Mouse (Mus musculus) lung, embryonic 16.5 days (tissue): Measurements from ENCODE around the gene Rex1bd. TPM values are rescaled to one million over a fixed set of nuclear protein-coding genes. Genes with fewer than 3 reads are reported as not detected.
A peak's percentile ranks its signal among the peaks of the same experiment; 100 is the strongest.

ENCODE experiments used
- ATAC-seq: fragments of 200-750 bp; cut with Nextera tagmentation; 2 replicates; pipeline ENCODE4 v1.8.0; 2017; ENCODE audit warnings: low read depth, mild to moderate bottlenecking, moderate library complexity
- H3K27ac ChIP-seq: fragments of 300-500 bp; sonication (generic); 2 replicates; pipeline ENCODE4 v1.5.1; 2014; ENCODE audit warnings: mild to moderate bottlenecking, control low read depth, low read length
- H3K27me3 ChIP-seq: fragments of 300-500 bp; sonication (generic); 2 replicates; pipeline ENCODE4 v1.6.1; 2014; ENCODE audit warnings: low read depth, low read length, mixed read lengths; ENCODE audit not compliant: control insufficient read depth, insufficient read depth
- H3K36me3 ChIP-seq: fragments of 300-500 bp; sonication (generic); 2 replicates; pipeline ENCODE4 v1.6.1; 2014; ENCODE audit warnings: low read length; ENCODE audit not compliant: control insufficient read depth, insufficient read depth
- H3K4me1 ChIP-seq: fragments of 300-500 bp; sonication (generic); replicated peaks from 2 replicates; pipeline ENCODE4 v1.6.1; 2014; ENCODE audit warnings: low read length, mixed read lengths; ENCODE audit not compliant: control insufficient read depth, insufficient read depth
- H3K4me2 ChIP-seq: fragments of 300-500 bp; sonication (generic); 2 replicates; pipeline ENCODE4 v1.6.1; 2014; ENCODE audit warnings: low read depth, low read length, control low read depth
- H3K4me3 ChIP-seq: fragments of 300-500 bp; sonication (generic); 2 replicates; pipeline ENCODE4 v1.5.1; 2014; ENCODE audit warnings: mild to moderate bottlenecking, low read length, control low read depth
- H3K9ac ChIP-seq: fragments of 300-500 bp; sonication (generic); 2 replicates; pipeline ENCODE4 v1.6.1; 2014; ENCODE audit warnings: low read length, control low read depth
- H3K9me3 ChIP-seq: fragments of 300-500 bp; sonication (generic); 2 replicates; pipeline ENCODE4 v1.6.1; 2016; ENCODE audit warnings: low read length; ENCODE audit not compliant: control insufficient read depth
- WGBS: fragments of 180-500 bp; shearing (Covaris S2); extraction: QIAGEN DNeasy Blood & Tissue Kit; methylation state at CpG from one replicate; pipeline ENCODE4 v1.1.7; 2014; 5-methylcytosine and 5-hydroxymethylcytosine counted together
- polyA plus RNA-seq: library from polyadenylated mRNA; unstranded; fragments of >200 nt; fragmentation: Nextera tagmentation; extraction: Ambion mirVana; gene quantifications from 2 replicates; pipeline ENCODE4 v1.2.1, GENCODE M21; 2015

The Rex1bd gene
- polyA plus RNA-seq, 1 experiment from 2014 or later = 125 TPM

GRCm38 (mm10) chr8:70495001-70495770 is 11.4 kb downstream of the Rex1bd start:
- H3K27ac ChIP-seq = no peak overlapping the region
- no peak for ATAC-seq
- H3K4me2 ChIP-seq = peak overlapping the region; percentile 82
- H3K27me3 ChIP-seq = peaks cover 67% of the 10 kb centered on the region
- no peaks in the 10 kb centered on the region for H3K9me3 ChIP-seq
- H3K4me1 ChIP-seq = peaks cover 15% of the 10 kb centered on the region
- peak overlapping the region; percentile 60 for H3K4me3 ChIP-seq
- 6% methylated on average over 21 of the region's 21 CpGs for WGBS
- no peaks in the 10 kb centered on the region for H3K36me3 ChIP-seq
- H3K9ac ChIP-seq = peak overlapping the region; percentile 48

- peak overlapping the region; percentile 60 for H3K4me3 ChIP-seq
- peaks cover 21% of the 10 kb centered on the region for H3K4me1 ChIP-seq
- peak overlapping the region; percentile 82 for H3K4me2 ChIP-seq
- WGBS = 4% methylated on average over 25 of the region's 28 CpGs
- ATAC-seq = no peak
- H3K9ac ChIP-seq = peak overlapping the region; percentile 74
- no peak overlapping the region for H3K27ac ChIP-seq
- H3K36me3 ChIP-seq = no peaks in the 10 kb centered on the region
- no peaks in the 10 kb centered on the region for H3K9me3 ChIP-seq
- peaks cover 67% of the 10 kb centered on the region for H3K27me3 ChIP-seq
These were observed 12.1 kb downstream of the Rex1bd start for GRCm38 (mm10) chr8:70494416-70494945.

DNA sequence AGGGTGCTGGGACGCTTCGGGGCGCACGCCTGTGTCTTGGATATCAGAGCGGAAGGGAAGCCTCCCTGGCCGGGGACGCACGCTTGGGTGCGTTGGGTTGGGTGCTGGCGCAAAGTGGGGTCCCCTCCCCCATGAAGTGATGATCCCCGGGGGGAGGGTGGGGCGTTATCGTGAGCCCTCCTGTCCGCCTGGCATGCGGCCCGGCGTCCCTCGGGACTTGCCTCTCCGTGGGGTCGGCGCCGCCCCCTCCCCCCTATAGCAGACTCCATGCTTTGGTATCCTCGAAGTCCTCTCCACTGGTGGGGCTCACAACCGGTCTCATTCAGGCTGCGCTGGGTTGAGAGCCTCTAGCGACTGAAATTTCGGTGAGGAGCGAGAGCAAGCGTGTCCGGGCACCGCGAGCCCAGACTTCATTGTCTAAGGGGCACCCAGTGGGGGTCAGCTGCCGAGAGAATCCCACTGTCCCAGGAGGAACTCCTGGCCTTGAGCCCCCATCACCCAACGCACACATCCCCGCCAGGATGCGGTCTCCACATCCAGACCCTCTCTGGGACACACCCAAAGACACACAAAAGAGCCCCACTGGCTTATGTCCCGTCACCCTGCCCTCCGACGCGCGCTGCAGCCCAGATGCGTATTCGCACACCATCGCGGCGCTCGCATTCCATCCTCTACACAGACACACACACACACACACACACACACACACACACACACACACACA is 12.7 kb downstream of the Rex1bd start:
- Histone ChIP-seq H3K27ac (peak overlapping the region; percentile 78), H3K4me3 (peak overlapping the region; percentile 60), H3K9ac (peak overlapping the region; percentile 74), H3K27me3 (peaks cover 71% of the 10 kb centered on the region), H3K4me2 (peak overlapping the region; percentile 82), H3K4me1 (peaks cover 28% of the 10 kb centered on the region), H3K9me3 (no peaks in the 10 kb centered on the region), H3K36me3 (no peaks in the 10 kb centered on the region)
- ATAC-seq = no peak; the same call in 1 of the 2 replicates
- WGBS = under 1% methylated on average over 47 of the region's 47 CpGs

GRCm38 (mm10) chr8:70492664-70493640 is 13.6 kb downstream of the Rex1bd start, which contains the start of gene Crlf1:
Gene Crlf1, plus strand, starts transcription at chr8:70493158.
- peaks cover 80% of the 10 kb centered on the region for H3K27me3 ChIP-seq
- H3K4me3 ChIP-seq = peak within 1 kb of the TSS; percentile 60
- WGBS = 2% methylated on average over 52 of the region's 93 CpGs
- peak; percentile 36 for ATAC-seq
- H3K36me3 ChIP-seq = no peaks in the 10 kb centered on the region
- H3K4me2 ChIP-seq = peak within 1 kb of the TSS; percentile 82
- H3K9me3 ChIP-seq = no peaks in the 10 kb centered on the region
- peak within 1 kb of the TSS; percentile 99 for H3K27ac ChIP-seq
- H3K4me1 ChIP-seq = peaks cover 37% of the 10 kb centered on the region
- H3K9ac ChIP-seq = peak within 1 kb of the TSS; percentile 74

DNA sequence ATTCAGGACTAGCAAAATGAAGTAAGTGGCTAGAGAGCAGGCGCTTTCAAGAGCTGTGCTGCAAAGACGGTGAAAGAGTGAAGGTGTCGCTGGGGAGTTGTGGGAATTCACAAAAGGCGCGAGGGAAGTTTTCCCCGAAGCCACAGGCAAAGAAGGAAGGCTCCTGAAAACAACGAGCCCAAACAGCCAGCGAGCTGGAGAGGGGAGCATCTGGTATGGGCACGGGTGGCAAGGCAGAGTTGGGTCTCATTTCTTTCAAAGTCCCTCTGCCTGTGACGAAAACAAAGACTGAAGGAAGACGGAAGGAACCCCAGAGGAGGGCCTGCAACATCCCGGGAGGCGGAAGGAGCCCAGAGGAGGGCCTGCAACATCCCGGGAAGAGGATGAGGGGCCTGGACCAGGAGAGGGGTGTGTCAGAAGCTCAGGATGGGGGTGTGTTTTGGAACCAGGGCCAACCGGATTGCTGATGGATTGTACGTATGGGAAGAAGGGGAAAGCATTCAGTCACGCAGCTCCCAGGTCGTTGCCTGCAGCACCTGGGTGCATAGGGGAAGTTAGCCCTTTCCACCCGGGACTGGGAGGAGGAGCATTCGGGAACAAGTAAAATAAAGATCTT is 15.6 kb downstream of the Rex1bd start:
- peak overlapping the region; percentile 82 for H3K4me2 ChIP-seq
- no peaks in the 10 kb centered on the region for H3K36me3 ChIP-seq
- WGBS = 5% methylated on average over 20 of the region's 20 CpGs
- H3K4me1 ChIP-seq = peaks cover 46% of the 10 kb centered on the region
- 0 out of 2 replicates have a peak overlapping the region, but pooled peaks have one; percentile 12 for H3K4me3 ChIP-seq
- peak overlapping the region; percentile 74; the same call in 1 of the 2 replicates for H3K9ac ChIP-seq
- ATAC-seq = no peak
- H3K9me3 ChIP-seq = no peaks in the 10 kb centered on the region
- peaks cover 88% of the 10 kb centered on the region for H3K27me3 ChIP-seq
- H3K27ac ChIP-seq = peak overlapping the region; percentile 99

DNA sequence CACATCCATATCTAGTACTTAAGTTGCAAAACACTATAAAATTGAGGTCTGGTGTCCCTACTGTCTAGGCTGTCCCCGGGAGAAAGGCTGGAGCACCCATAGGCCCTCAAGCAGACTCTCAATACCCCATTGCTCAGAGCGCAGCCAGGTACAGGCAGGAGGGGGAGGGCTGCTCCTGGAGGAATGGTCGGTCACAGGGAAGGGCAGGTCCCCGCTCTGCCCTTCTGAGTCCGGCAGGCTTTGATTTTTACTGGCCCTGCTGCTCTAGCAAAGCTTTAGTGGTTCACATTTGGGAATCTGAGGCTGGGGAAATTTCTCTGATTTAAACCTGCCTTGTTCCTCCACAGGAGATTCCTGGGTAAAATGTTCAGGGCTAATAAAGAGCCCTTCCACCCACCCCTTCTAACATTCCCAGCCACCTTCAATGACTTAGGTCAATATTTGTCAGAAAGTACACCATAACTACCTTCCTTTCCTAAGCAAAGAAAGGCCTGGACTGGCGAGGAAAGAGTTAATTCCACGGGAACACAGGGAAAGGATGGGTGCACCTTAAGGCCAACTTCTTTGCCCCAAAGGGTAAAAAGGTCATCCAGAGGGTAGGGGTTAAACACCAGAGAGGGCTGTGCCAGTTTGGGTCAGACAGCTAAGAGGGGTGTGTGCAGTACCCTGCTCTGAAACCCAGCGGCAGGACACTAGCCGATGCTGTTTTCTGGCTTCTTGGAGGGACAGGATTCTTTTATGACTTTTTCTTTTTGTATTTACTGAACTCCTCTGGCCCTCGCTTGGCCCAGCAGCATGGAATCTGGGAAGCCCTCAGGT is 16.3 kb downstream of the Rex1bd start:
- H3K9ac ChIP-seq = peak overlapping the region; percentile 58
- no peaks in the 10 kb centered on the region for H3K36me3 ChIP-seq
- H3K4me1 ChIP-seq = peaks cover 39% of the 10 kb centered on the region
- H3K4me3 ChIP-seq = no peak overlapping the region; the same call in 1 of the 2 replicates
- H3K27ac ChIP-seq = peak overlapping the region; percentile 99
- H3K4me2 ChIP-seq = peak overlapping the region; percentile 82
- peaks cover 89% of the 10 kb centered on the region for H3K27me3 ChIP-seq
- no peaks in the 10 kb centered on the region for H3K9me3 ChIP-seq
- 15% methylated on average over 10 of the region's 10 CpGs for WGBS
- ATAC-seq = peak; percentile 21; the same call in 1 of the 2 replicates

GRCm38 (mm10) chr8:70489576-70489975 is 17.0 kb downstream of the Rex1bd start:
- Histone ChIP-seq H3K9ac (peak overlapping the region; percentile 58), H3K36me3 (no peaks in the 10 kb centered on the region), H3K4me2 (peak overlapping the region; percentile 63), H3K4me1 (peaks cover 39% of the 10 kb centered on the region), H3K9me3 (no peaks in the 10 kb centered on the region), H3K27ac (peak overlapping the region; percentile 99), H3K4me3 (peak overlapping the region; percentile 41), H3K27me3 (peaks cover 86% of the 10 kb centered on the region)
- 0% methylated on average over 20 of the region's 41 CpGs for WGBS
- peak; percentile 15; the same call in 1 of the 2 replicates for ATAC-seq
